Mouse (Mus musculus) cortical plate, adult 2 months (tissue): ENCODE data around the gene Elk3.

Experiments used
- CTCF ChIP-seq: fragments of 200-500 bp; IDR thresholded peaks from 2 replicates; pipeline ENCODE4 v1.5.1; 2011; ENCODE audit warnings: mild to moderate bottlenecking, control low read depth, low read length; ENCODE audit not compliant: insufficient read depth; ENCODE audit errors: extremely low read depth
- POLR2A ChIP-seq: fragments of 200-500 bp; IDR thresholded peaks from 2 replicates; pipeline ENCODE4 v1.6.1; 2011; ENCODE audit warnings: mild to moderate bottlenecking, low read length, control low read depth; ENCODE audit not compliant: insufficient read depth; ENCODE audit errors: extremely low read depth

GRCm38 (mm10) chr10:93311576-93311975, 641 bp upstream of the Elk3 start:
- no peak for TF ChIP-seq POLR2A
- no peak for TF ChIP-seq CTCF
